Mouse (Mus musculus) heart, postnatal 0 days (tissue): ENCODE results near the gene Adgrf5. TPM values are rescaled to one million over a fixed set of nuclear protein-coding genes. Genes with fewer than 3 reads are reported as not detected.

ENCODE experiments used
- ATAC-seq: fragments of 200-750 bp; cut with Nextera tagmentation; 2 replicates; pipeline ENCODE4 v1.8.0; 2017; ENCODE audit warnings: low read depth, moderate number of reproducible peaks, moderate library complexity; ENCODE audit not compliant: insufficient read depth
- DNase-seq: peaks from one replicate; pipeline ENCODE4 v3.0.0-alpha.2; 2016; ENCODE audit warnings: low spot score
- H3K27ac ChIP-seq: fragments of 300-500 bp; sonication (generic); 2 replicates; pipeline ENCODE4 v1.5.1; 2014; ENCODE audit warnings: low read depth, mild to moderate bottlenecking
- H3K27me3 ChIP-seq: fragments of 300-500 bp; sonication (generic); 2 replicates; pipeline ENCODE4 v1.6.1; 2014; ENCODE audit warnings: low read length, mixed read lengths; ENCODE audit not compliant: control insufficient read depth, insufficient read depth
- H3K36me3 ChIP-seq: fragments of 300-500 bp; sonication (generic); replicated peaks from 2 replicates; pipeline ENCODE4 v1.6.1; 2014; ENCODE audit warnings: low read length, mixed read lengths; ENCODE audit not compliant: control insufficient read depth, insufficient read depth
- H3K4me1 ChIP-seq: fragments of 300-500 bp; sonication (generic); 2 replicates; pipeline ENCODE4 v1.6.1; 2014; ENCODE audit warnings: antibody characterized with exemption; ENCODE audit not compliant: control insufficient read depth, insufficient read depth
- H3K4me2 ChIP-seq: fragments of 300-500 bp; sonication (generic); 2 replicates; pipeline ENCODE4 v1.6.1; 2014; ENCODE audit warnings: low read depth, mild to moderate bottlenecking, low read length, moderate library complexity
- H3K4me3 ChIP-seq: fragments of 300-500 bp; sonication (generic); 2 replicates; pipeline ENCODE4 v1.5.1; 2014; ENCODE audit warnings: low read depth, low read length
- H3K9ac ChIP-seq: fragments of 300-500 bp; sonication (generic); replicated peaks from 2 replicates; pipeline ENCODE4 v1.6.1; 2014; ENCODE audit warnings: low read depth, low read length, mixed read lengths
- H3K9me3 ChIP-seq: fragments of 300-500 bp; sonication (generic); replicated peaks from 2 replicates; pipeline ENCODE4 v1.6.1; 2016; ENCODE audit warnings: low read length; ENCODE audit not compliant: control insufficient read depth
- CTCF ChIP-seq: IDR thresholded peaks from 2 replicates; pipeline ENCODE4 v1.5.1; 2016; ENCODE audit warnings: antibody characterized with exemption, control low read depth, low read depth
- EP300 ChIP-seq: IDR thresholded peaks from 2 replicates; pipeline ENCODE4 v1.6.1; 2016; ENCODE audit warnings: antibody characterized with exemption, low read depth
- WGBS: fragments of 180-500 bp; shearing (Covaris S2); extraction: QIAGEN DNeasy Blood & Tissue Kit; methylation state at CpG from one replicate; pipeline ENCODE4 v1.1.7; 2014; 5-methylcytosine and 5-hydroxymethylcytosine counted together
- polyA plus RNA-seq: library from polyadenylated mRNA; unstranded; fragments of >200 nt; fragmentation: Nextera tagmentation; extraction: Ambion mirVana; gene quantifications from 2 replicates; pipeline ENCODE4 v1.2.1, GENCODE M21; 2015
- total RNA-seq: library from RNA; depleted of rRNA; stranded (reverse); fragments of >200 nt; gene quantifications from 2 replicates; pipeline ENCODE4 v1.2.3, GENCODE M21; 2014; ENCODE audit warnings: low replicate concordance

Adgrf5 gene
- total and polyA plus RNA-seq, 2 experiments from 2014 or later, result 19.1 to 89.0 TPM

DNA sequence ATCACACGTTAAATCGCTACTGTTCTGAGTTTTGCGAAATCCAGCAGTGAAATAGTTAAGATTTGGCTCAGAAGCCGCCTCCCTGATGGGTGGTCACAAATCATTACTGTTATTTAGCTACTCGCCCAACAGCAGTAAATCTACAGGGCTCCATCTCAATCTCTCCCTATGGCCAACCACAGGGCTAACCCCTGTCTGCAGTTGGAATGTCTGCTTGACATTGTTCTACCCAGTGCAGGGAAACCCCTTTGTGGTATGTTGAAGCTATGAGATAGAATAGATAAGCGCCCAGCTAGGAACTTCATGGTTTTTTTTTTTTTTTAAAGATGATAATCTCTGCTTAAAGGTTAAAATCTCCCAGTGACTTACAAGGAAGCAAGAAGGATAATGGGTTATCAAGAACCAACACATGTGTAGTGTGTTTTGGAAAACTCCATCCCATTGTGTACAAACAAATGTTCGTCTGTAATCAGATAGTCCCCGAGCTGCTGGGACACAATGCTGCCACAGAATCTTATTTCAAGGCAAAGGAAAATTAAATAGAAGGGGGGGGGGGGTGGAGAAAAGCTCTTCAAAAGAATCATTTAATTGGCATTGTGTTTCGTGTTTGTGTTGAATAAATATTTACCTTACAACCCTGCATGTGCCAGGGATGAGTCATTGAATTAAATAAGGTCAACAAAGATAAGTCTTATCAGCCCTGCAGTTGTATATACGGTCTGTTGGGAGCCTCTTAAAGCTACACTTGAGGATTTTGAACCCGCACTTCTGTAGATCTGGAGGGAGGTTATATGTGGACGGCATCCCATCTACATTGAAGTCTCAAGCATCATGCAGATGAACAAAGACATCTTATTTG is 35.4 kb downstream of the Adgrf5 start:
- no peaks in the 10 kb centered on the region for H3K9me3 ChIP-seq
- H3K9ac ChIP-seq, result no peak overlapping the region
- no peak overlapping the region for H3K4me2 ChIP-seq
- H3K27me3 ChIP-seq, result no peaks in the 10 kb centered on the region
- H3K4me1 ChIP-seq, result peaks cover 21% of the 10 kb centered on the region
- DNase-seq (no peak), ATAC-seq (peak; percentile 49; the same call in 1 of the 2 replicates)
- no peaks in the 10 kb centered on the region for H3K36me3 ChIP-seq
- H3K27ac ChIP-seq, result no peak overlapping the region
- TF ChIP-seq EP300, result no peak
- H3K4me3 ChIP-seq, result no peak overlapping the region
- WGBS, result 65% methylated on average over 12 of the region's 12 CpGs

DNA sequence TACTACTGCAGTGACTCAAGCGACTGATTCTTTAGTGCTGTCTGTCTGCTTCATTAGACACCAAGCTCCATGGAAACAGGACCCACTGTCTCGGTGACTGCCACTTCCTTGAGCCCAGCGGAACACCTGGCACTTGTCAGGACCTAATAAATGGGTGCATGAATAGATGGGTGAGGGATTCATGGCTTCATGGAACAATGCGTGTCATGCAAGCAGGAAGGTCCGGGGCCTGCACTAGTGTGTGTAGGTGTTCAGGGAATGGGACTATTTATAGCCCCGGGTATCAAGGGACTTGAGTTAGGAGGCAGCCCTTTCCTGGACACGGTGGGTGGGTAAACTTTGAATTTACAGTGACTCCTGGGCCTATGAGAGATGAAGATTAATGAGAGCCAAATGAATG is 38.4 kb downstream of the Adgrf5 start:
- H3K4me2 ChIP-seq, result no peak overlapping the region; the same call in 1 of the 2 replicates
- H3K4me3 ChIP-seq, result no peak overlapping the region
- peaks cover 21% of the 10 kb centered on the region for H3K4me1 ChIP-seq
- ATAC-seq (no peak), DNase-seq (no peak)
- no peaks in the 10 kb centered on the region for H3K27me3 ChIP-seq
- no peaks in the 10 kb centered on the region for H3K36me3 ChIP-seq
- H3K9ac ChIP-seq, result no peak overlapping the region
- 38% methylated on average over 7 of the region's 7 CpGs for WGBS
- TF ChIP-seq CTCF, result no peak
- TF ChIP-seq EP300, result no peak
- H3K9me3 ChIP-seq, result no peaks in the 10 kb centered on the region
- no peak overlapping the region for H3K27ac ChIP-seq

DNA sequence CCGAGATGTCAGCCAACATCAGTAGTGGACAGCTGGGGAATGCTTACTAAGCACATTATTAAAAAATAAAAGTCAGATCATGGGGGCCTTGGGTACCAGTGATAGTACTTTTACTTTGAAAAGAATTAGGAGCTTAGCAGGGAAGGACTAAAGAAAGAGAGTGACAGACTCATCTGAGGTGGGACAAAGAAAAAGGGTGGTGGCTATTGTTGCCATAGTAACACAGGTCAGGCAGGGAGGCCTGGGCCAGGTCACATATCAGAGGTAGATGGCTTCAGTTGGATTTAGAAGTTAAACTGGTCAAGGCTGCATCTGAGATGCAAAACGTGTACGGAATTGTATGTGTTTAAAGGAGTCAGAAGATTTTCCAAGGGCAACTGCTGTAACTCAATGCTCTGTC is 38.9 kb downstream of the Adgrf5 start:
- Histone ChIP-seq H3K27ac (0 out of 2 replicates have a peak overlapping the region, but pooled peaks have one; percentile 44), H3K4me3 (no peak overlapping the region), H3K4me2 (no peak overlapping the region), H3K4me1 (peaks cover 21% of the 10 kb centered on the region), H3K9me3 (no peaks in the 10 kb centered on the region), H3K9ac (no peak overlapping the region), H3K36me3 (no peaks in the 10 kb centered on the region), H3K27me3 (no peaks in the 10 kb centered on the region)
- ATAC-seq (peak; percentile 16; the same call in 1 of the 2 replicates), DNase-seq (no peak)
- 60% methylated on average over 3 of the region's 3 CpGs for WGBS
- TF ChIP-seq EP300, result no peak
- TF ChIP-seq CTCF, result no peak

DNA sequence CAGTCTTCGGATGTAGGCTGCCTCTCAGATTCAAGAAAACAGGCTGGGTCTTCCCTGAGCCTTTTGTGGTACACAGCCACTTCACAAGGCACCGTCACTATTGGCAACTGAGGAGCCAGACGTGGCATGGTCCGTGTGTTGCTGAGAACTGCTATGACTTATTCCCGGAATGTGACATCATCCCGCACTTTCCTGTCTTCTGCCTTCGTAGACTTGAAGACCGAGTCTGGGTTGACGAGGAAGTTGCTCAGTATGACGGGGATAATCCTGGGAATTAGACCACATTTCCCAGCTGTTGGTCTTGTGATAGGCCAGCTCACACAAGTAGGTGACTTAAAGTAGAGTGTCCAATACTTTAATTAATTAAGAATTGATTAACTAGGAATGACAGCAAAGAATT is 40.2 kb downstream of the Adgrf5 start:
- H3K4me3 ChIP-seq, result no peak overlapping the region
- ATAC-seq, result peak; percentile 44; the same call in 1 of the 2 replicates
- WGBS, result 34% methylated on average over 10 of the region's 10 CpGs
- TF ChIP-seq EP300 (no peak), CTCF (no peak)
- H3K4me1 ChIP-seq, result peaks cover 21% of the 10 kb centered on the region
- no peak overlapping the region for H3K4me2 ChIP-seq
- no peak overlapping the region for H3K9ac ChIP-seq
- DNase-seq, result no peak
- H3K36me3 ChIP-seq, result no peaks in the 10 kb centered on the region
- no peaks in the 10 kb centered on the region for H3K27me3 ChIP-seq
- peak overlapping the region; percentile 44; the same call in 1 of the 2 replicates for H3K27ac ChIP-seq
- H3K9me3 ChIP-seq, result no peaks in the 10 kb centered on the region

DNA sequence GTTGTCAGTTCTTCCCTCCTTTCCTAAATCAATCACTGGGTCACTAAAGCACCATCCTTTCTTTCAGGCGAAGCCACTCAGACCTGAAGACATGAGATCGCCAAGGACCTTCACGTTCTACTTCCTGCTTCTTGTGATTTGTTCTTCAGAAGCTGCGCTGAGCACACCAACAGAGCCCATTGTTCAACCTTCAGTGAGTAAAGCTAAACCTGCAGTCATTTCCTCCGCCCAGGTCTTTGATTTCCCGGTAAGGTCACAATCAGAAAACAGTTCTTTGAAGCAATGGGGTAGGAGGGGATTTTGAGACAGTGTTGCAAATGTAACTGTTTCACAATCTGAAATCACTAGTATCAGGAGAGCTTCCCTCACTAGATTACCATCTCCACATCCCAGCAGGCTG is 43.6 kb downstream of the Adgrf5 start:
- H3K27ac ChIP-seq, result no peak overlapping the region
- no peaks in the 10 kb centered on the region for H3K9me3 ChIP-seq
- no peak for TF ChIP-seq CTCF
- TF ChIP-seq EP300, result no peak
- H3K27me3 ChIP-seq, result no peaks in the 10 kb centered on the region
- H3K4me3 ChIP-seq, result no peak overlapping the region
- ATAC-seq (no peak), DNase-seq (no peak)
- H3K4me1 ChIP-seq, result peaks cover 16% of the 10 kb centered on the region
- WGBS, result 71% methylated on average over 6 of the region's 6 CpGs
- no peak overlapping the region for H3K4me2 ChIP-seq
- no peak overlapping the region for H3K9ac ChIP-seq
- no peaks in the 10 kb centered on the region; the same call in 1 of the 2 replicates for H3K36me3 ChIP-seq

DNA sequence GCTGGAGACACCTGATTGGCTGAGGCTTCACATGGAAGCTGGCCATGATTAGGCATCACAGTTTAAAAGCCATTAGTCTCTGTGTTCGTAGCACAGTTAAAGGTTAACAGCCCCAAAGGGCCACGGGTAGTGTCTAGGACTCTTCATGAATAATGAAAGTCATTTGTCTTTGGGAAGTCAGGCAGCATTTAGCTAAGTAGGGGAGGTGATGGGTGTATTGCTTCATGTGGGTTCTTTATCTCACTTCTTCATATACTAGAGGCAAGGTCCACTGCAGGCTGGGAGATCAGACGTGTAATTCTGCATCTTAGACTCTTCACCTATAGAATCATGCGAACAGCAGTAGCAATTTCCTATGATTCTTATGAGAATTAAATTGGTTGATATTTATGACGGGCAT is 44.2 kb downstream of the Adgrf5 start:
- H3K4me1 ChIP-seq, result peaks cover 12% of the 10 kb centered on the region
- DNase-seq, result no peak

More for the DNA sequence above, 44.2 kb downstream of the Adgrf5 start:
- Histone ChIP-seq H3K4me2 (no peak overlapping the region), H3K9ac (no peak overlapping the region), H3K27me3 (no peaks in the 10 kb centered on the region), H3K9me3 (no peaks in the 10 kb centered on the region), H3K4me3 (no peak overlapping the region), H3K36me3 (no peaks in the 10 kb centered on the region; the same call in 1 of the 2 replicates), H3K27ac (no peak overlapping the region)
- no peak for ATAC-seq
- no peak for TF ChIP-seq CTCF
- TF ChIP-seq EP300, result no peak
- WGBS, result 77% methylated on average over 5 of the region's 5 CpGs
